Mouse (Mus musculus): ENCODE results near the gene Prrt3. TPM values are rescaled to one million over a fixed set of nuclear protein-coding genes. Genes with fewer than 3 reads are reported as not detected.

The Prrt3 gene
- polyA plus RNA-seq, 1 experiment from 2014 or later = 5.6 TPM

GRCm38 (mm10) chr6:113468512-113468911 is 33.2 kb downstream of the Prrt3 start:
- Histone ChIP-seq H3K4me2 (no peak overlapping the region), H3K27ac (replicated peaks) (no peak overlapping the region), H3K27me3 (peaks cover 36% of the 10 kb centered on the region), H3K4me3 (no peak overlapping the region), H3K9me3 (no peaks in the 10 kb centered on the region), H3K9ac (no peak overlapping the region; the same call in 1 of the 2 replicates), H3K36me3 (no peaks in the 10 kb centered on the region), H3K4me1 (replicated peaks) (peaks cover 22% of the 10 kb centered on the region)
- ATAC-seq (ENCODE audit: low read depth) = no peak
- WGBS = 74% methylated on average over 3 of the region's 3 CpGs

GRCm38 (mm10) chr6:113465602-113466001 is 36.1 kb downstream of the Prrt3 start:
- Histone ChIP-seq H3K9me3 (no peaks in the 10 kb centered on the region), H3K27me3 (peaks cover 18% of the 10 kb centered on the region), H3K4me3 (no peak overlapping the region), H3K36me3 (no peaks in the 10 kb centered on the region), H3K4me1 (replicated peaks) (peaks cover 14% of the 10 kb centered on the region), H3K4me2 (no peak overlapping the region), H3K9ac (no peak overlapping the region), H3K27ac (replicated peaks) (peak overlapping the region; percentile 56; the same call in 1 of the 2 replicates)
- 60% methylated on average over 5 of the region's 5 CpGs for WGBS
- no peak for ATAC-seq (ENCODE audit: low read depth)

- H3K27me3 ChIP-seq = peaks cover 4% of the 10 kb centered on the region; the same call in 1 of the 2 replicates
- 0 out of 2 replicates have a peak, but pooled peaks cover 5% of the 10 kb centered on the region for H3K4me1 ChIP-seq (replicated peaks)
- no peak overlapping the region for H3K4me3 ChIP-seq
- no peaks in the 10 kb centered on the region for H3K36me3 ChIP-seq
- H3K9me3 ChIP-seq = no peaks in the 10 kb centered on the region
- no peak; the same call in 1 of the 2 replicates for ATAC-seq (ENCODE audit: low read depth)
- peak overlapping the region; percentile 42 for H3K27ac ChIP-seq (replicated peaks)
- H3K9ac ChIP-seq = no peak overlapping the region
- no peak overlapping the region for H3K4me2 ChIP-seq
- 71% methylated on average over 7 of the region's 7 CpGs for WGBS
Observed at GRCm38 (mm10) chr6:113464040-113464439, 37.7 kb downstream of the Prrt3 start.

- WGBS = 64% methylated on average over 10 of the region's 10 CpGs
- Histone ChIP-seq H3K4me1 (replicated peaks) (no peaks in the 10 kb centered on the region), H3K36me3 (no peaks in the 10 kb centered on the region), H3K9ac (no peak overlapping the region), H3K4me3 (no peak overlapping the region), H3K4me2 (no peak overlapping the region), H3K9me3 (no peaks in the 10 kb centered on the region), H3K27me3 (no peaks in the 10 kb centered on the region; the same call in 1 of the 2 replicates), H3K27ac (replicated peaks) (no peak overlapping the region)
- ATAC-seq (ENCODE audit: low read depth) = no peak
Observed at GRCm38 (mm10) chr6:113458635-113459034, 43.1 kb downstream of the Prrt3 start.

GRCm38 (mm10) chr6:113457952-113458534 is 43.7 kb downstream of the Prrt3 start, which contains the start of gene Il17re:
Il17re (plus strand) TSS chr6:113458484.
- Histone ChIP-seq H3K9me3 (no peaks in the 10 kb centered on the region), H3K36me3 (no peaks in the 10 kb centered on the region), H3K27ac (replicated peaks) (no peak within 1 kb of the TSS), H3K4me3 (no peak within 1 kb of the TSS), H3K27me3 (no peaks in the 10 kb centered on the region; the same call in 1 of the 2 replicates), H3K4me2 (no peak within 1 kb of the TSS), H3K4me1 (replicated peaks) (no peaks in the 10 kb centered on the region), H3K9ac (no peak within 1 kb of the TSS)
- ATAC-seq (ENCODE audit: low read depth) = no peak
- WGBS = 74% methylated on average over 10 of the region's 10 CpGs

- Histone ChIP-seq H3K27ac (replicated peaks) (no peak overlapping the region), H3K9me3 (no peaks in the 10 kb centered on the region), H3K27me3 (no peaks in the 10 kb centered on the region), H3K9ac (no peak overlapping the region), H3K4me3 (no peak overlapping the region), H3K4me1 (replicated peaks) (no peaks in the 10 kb centered on the region), H3K36me3 (no peaks in the 10 kb centered on the region), H3K4me2 (no peak overlapping the region)
- ATAC-seq (ENCODE audit: low read depth) = no peak
- WGBS = 63% methylated on average over 5 of the region's 5 CpGs
Observed at GRCm38 (mm10) chr6:113455007-113455406, 46.7 kb downstream of the Prrt3 start.

GRCm38 (mm10) chr6:113451839-113452238 is 49.9 kb downstream of the Prrt3 start:
- Histone ChIP-seq H3K27me3 (no peaks in the 10 kb centered on the region), H3K9ac (no peak overlapping the region), H3K4me1 (replicated peaks) (no peaks in the 10 kb centered on the region), H3K4me3 (no peak overlapping the region), H3K4me2 (no peak overlapping the region), H3K27ac (replicated peaks) (no peak overlapping the region), H3K9me3 (no peaks in the 10 kb centered on the region), H3K36me3 (peaks cover 28% of the 10 kb centered on the region)
- 88% methylated on average over 2 of the region's 2 CpGs for WGBS
- ATAC-seq (ENCODE audit: low read depth) = no peak

GRCm38 (mm10) chr6:113447639-113448038 is 54.1 kb downstream of the Prrt3 start:
- Histone ChIP-seq H3K4me3 (no peak overlapping the region), H3K36me3 (peaks cover 35% of the 10 kb centered on the region), H3K4me2 (no peak overlapping the region), H3K27me3 (no peaks in the 10 kb centered on the region), H3K4me1 (replicated peaks) (peaks cover 10% of the 10 kb centered on the region), H3K27ac (replicated peaks) (no peak overlapping the region), H3K9me3 (no peaks in the 10 kb centered on the region), H3K9ac (no peak overlapping the region)
- WGBS = 95% methylated on average over 4 of the region's 4 CpGs
- ATAC-seq (ENCODE audit: low read depth) = no peak

GRCm38 (mm10) chr6:113444207-113444965 is 57.3 kb downstream of the Prrt3 start:
- H3K9ac ChIP-seq = no peak overlapping the region
- H3K4me2 ChIP-seq = no peak overlapping the region
- H3K4me1 ChIP-seq (replicated peaks) = peaks cover 13% of the 10 kb centered on the region
- no peaks in the 10 kb centered on the region for H3K9me3 ChIP-seq
- H3K36me3 ChIP-seq = peaks cover 32% of the 10 kb centered on the region
- no peak for ATAC-seq (ENCODE audit: low read depth)
- no peaks in the 10 kb centered on the region for H3K27me3 ChIP-seq
- no peak overlapping the region for H3K4me3 ChIP-seq
- 84% methylated on average over 8 of the region's 8 CpGs for WGBS
- H3K27ac ChIP-seq (replicated peaks) = no peak overlapping the region

Small RNA genes lying within 50 kb of the gene (microRNA-seq; reads per million reads assigned to microRNA genes)
- gene Gm23365 = not detected

Other genes with a start within 250 kb of the Prrt3 start
- gene Cpne9, start 219.6 kb downstream of the Prrt3 start, polyA plus RNA-seq (2015; fragmentation: Nextera tagmentation; extraction: Ambion mirVana) = 0.31 and 0.58 TPM in 2 replicates
- gene Brpf1, start 194.8 kb downstream of the Prrt3 start, polyA plus RNA-seq (2015; fragmentation: Nextera tagmentation; extraction: Ambion mirVana) = 16.7 and 16.8 TPM in 2 replicates
- gene Ogg1, start 175.0 kb downstream of the Prrt3 start, polyA plus RNA-seq (2015; fragmentation: Nextera tagmentation; extraction: Ambion mirVana) = 9.0 and 10.2 TPM in 2 replicates
- gene Camk1, start 157.9 kb downstream of the Prrt3 start, polyA plus RNA-seq (2015; fragmentation: Nextera tagmentation; extraction: Ambion mirVana) = 76.4 and 78.0 TPM in 2 replicates
- 63.8 and 64.5 TPM in 2 replicates for gene Tada3, start 124.0 kb downstream of the Prrt3 start, polyA plus RNA-seq (2015; fragmentation: Nextera tagmentation; extraction: Ambion mirVana)
- 375 and 421 TPM in 2 replicates for gene Arpc4, start 123.8 kb downstream of the Prrt3 start, polyA plus RNA-seq (2015; fragmentation: Nextera tagmentation; extraction: Ambion mirVana)
- 9.9 and 11.3 TPM in 2 replicates for gene Ttll3, start 112.7 kb downstream of the Prrt3 start, polyA plus RNA-seq (2015; fragmentation: Nextera tagmentation; extraction: Ambion mirVana)
- gene Rpusd3, start 82.6 kb downstream of the Prrt3 start, polyA plus RNA-seq (2015; fragmentation: Nextera tagmentation; extraction: Ambion mirVana) = 19.2 and 19.7 TPM in 2 replicates
- not detected in 2 replicates for gene Cidec, start 66.2 kb downstream of the Prrt3 start, polyA plus RNA-seq (2015; fragmentation: Nextera tagmentation; extraction: Ambion mirVana)
- gene Jagn1, start 59.4 kb downstream of the Prrt3 start, polyA plus RNA-seq (2015; fragmentation: Nextera tagmentation; extraction: Ambion mirVana) = 91.8 and 95.8 TPM in 2 replicates
- 0.37 and 0.38 TPM in 2 replicates for gene Il17re, start 43.4 kb downstream of the Prrt3 start, polyA plus RNA-seq (2015; fragmentation: Nextera tagmentation; extraction: Ambion mirVana)
- 2.1 and 2.9 TPM in 2 replicates for gene Il17rc, start 30.5 kb downstream of the Prrt3 start, polyA plus RNA-seq (2015; fragmentation: Nextera tagmentation; extraction: Ambion mirVana)
- 78.9 and 79.0 TPM in 2 replicates for gene Creld1, start 18.6 kb downstream of the Prrt3 start, polyA plus RNA-seq (2015; fragmentation: Nextera tagmentation; extraction: Ambion mirVana)
- 103 and 108 TPM in 2 replicates for gene Emc3, start 29.7 kb upstream of the Prrt3 start, polyA plus RNA-seq (2015; fragmentation: Nextera tagmentation; extraction: Ambion mirVana)
- 1.8 and 2.1 TPM in 2 replicates for gene Fancd2, start 29.8 kb upstream of the Prrt3 start, polyA plus RNA-seq (2015; fragmentation: Nextera tagmentation; extraction: Ambion mirVana)
- 0.18 TPM in 1 of 2 replicates, not detected in the other for gene Fancd2os, start 98.8 kb upstream of the Prrt3 start, polyA plus RNA-seq (2015; fragmentation: Nextera tagmentation; extraction: Ambion mirVana)
- gene Brk1, start 102.8 kb upstream of the Prrt3 start, polyA plus RNA-seq (2015; fragmentation: Nextera tagmentation; extraction: Ambion mirVana) = 241 and 242 TPM in 2 replicates
- 65.9 and 66.8 TPM in 2 replicates for gene Vhl, start 122.0 kb upstream of the Prrt3 start, polyA plus RNA-seq (2015; fragmentation: Nextera tagmentation; extraction: Ambion mirVana)
- gene Irak2, start 136.5 kb upstream of the Prrt3 start, polyA plus RNA-seq (2015; fragmentation: Nextera tagmentation; extraction: Ambion mirVana) = 2.5 and 2.7 TPM in 2 replicates
- 0.61 and 1.1 TPM in 2 replicates for gene Tatdn2, start 195.1 kb upstream of the Prrt3 start, polyA plus RNA-seq (2015; fragmentation: Nextera tagmentation; extraction: Ambion mirVana)
- gene Ghrl, start 217.9 kb upstream of the Prrt3 start, polyA plus RNA-seq (2015; fragmentation: Nextera tagmentation; extraction: Ambion mirVana) = 0.22 and 0.80 TPM in 2 replicates
- 218 and 236 TPM in 2 replicates for gene Sec13, start 238.8 kb upstream of the Prrt3 start, polyA plus RNA-seq (2015; fragmentation: Nextera tagmentation; extraction: Ambion mirVana)